Mouse (Mus musculus): ENCODE results near the gene Slc7a10.

Gene Slc7a10

GRCm38 (mm10) chr7:35185889-35186569 lies at the start of gene Slc7a10:
Slc7a10 (plus strand) TSS chr7:35186385.
- DNase-seq, result no peak

DNA sequence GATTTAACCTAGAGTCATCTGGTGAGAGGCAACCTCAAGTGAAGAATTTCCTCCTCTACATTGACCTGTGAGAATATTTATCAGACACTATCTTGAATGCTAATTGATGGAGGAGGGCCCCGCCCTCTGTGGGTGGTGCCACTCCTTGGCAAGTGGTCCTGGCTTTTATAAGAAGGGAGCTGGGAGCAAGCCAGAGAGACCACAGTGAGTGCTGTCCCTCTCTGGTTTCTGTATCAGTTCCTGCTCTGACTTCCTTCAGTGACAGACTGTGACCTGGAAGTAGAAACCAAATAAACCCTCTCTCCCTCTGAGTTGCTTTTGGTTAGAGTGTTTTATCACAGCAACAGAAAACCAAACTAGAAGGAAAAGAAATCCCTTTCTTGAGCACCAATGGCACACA lies 48.7 kb upstream of the Slc7a10 start:
- DNase-seq, result no peak

GRCm38 (mm10) chr7:35138481-35138880 lies 47.7 kb upstream of the Slc7a10 start:
- DNase-seq, result no peak

DNA sequence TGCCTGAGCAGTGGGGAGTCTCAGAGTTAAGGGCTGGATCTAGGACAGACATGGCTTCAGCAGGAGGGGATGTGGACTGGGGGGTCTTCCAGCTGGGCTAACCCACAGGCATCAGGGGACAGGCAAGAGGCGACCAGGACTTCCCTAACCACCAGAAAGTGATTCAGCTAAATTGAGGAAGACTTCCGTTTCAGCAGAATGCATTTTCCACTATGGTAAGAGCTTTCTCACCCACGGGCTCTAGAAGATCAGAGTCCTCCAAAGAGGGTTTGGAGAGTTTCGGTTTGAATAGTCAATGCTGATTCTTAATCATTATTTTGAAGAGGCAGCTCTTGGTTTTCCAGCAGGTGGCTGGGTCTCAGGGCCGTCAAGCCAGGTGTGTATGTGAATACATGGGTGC lies 46.3 kb upstream of the Slc7a10 start:
- DNase-seq, result no peak

DNA sequence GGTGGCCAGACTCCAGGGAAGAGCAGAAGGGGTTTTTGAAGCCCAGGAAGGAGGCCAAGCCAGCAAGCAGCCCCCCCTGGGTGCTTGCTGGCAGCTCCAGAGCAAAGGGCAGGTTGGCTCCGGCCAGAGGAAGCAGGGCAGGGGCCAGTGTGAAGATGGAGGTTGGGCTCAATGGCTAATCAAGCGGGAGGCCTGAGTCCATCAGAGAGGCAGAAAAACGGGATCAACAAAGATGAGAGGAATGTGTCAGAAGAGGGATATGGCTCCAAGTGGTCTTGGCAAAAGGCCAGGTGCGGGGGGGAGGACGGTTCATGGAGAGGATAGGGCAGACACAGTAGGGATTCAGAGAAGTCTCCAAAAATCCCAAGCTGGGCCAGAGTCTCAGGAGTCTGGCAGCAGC lies 44.7 kb upstream of the Slc7a10 start:
- no peak for DNase-seq

GRCm38 (mm10) chr7:35142522-35142921 lies 43.7 kb upstream of the Slc7a10 start:
- DNase-seq, result no peak

DNA sequence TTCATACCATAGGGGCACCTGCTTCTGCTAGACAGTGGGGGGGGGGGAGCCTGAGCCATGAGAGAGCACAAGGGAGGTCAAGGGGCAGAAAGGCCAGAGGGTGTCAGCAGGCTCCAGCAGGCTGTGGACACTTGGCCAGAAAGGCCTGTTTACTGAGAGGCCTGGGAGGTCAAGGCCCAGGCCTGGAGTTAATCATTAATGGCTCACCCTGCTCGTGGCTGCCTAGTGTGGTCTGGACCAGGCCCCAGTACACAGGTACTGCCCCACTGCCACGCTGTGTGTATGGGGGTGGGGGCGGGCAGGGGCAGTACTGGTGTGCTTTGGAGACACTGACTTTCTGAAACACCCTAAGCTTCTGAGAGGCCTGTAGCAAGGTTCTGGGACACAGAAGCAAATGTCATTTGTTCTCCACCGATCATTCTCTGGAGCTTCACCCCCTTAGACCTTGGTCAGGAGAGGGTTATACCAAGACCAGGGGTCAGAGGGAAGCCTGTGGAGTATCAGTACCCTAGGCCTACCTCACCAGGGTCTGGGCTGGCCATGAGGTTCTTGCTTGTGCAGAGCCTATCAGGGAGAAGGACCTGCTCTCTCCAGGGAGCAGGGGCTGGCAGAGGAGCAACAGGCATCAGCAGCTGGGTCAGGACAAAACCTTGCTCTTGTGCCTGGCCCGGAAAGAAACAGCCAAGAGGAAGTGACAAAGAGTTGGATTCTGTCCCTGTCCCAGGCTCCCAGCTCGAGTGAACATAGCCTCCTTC lies 42.1 kb upstream of the Slc7a10 start:
- DNase-seq, result no peak

GRCm38 (mm10) chr7:35145068-35145467 lies 41.1 kb upstream of the Slc7a10 start:
- no peak for DNase-seq

GRCm38 (mm10) chr7:35146269-35146668 lies 39.9 kb upstream of the Slc7a10 start:
- DNase-seq, result no peak

DNA sequence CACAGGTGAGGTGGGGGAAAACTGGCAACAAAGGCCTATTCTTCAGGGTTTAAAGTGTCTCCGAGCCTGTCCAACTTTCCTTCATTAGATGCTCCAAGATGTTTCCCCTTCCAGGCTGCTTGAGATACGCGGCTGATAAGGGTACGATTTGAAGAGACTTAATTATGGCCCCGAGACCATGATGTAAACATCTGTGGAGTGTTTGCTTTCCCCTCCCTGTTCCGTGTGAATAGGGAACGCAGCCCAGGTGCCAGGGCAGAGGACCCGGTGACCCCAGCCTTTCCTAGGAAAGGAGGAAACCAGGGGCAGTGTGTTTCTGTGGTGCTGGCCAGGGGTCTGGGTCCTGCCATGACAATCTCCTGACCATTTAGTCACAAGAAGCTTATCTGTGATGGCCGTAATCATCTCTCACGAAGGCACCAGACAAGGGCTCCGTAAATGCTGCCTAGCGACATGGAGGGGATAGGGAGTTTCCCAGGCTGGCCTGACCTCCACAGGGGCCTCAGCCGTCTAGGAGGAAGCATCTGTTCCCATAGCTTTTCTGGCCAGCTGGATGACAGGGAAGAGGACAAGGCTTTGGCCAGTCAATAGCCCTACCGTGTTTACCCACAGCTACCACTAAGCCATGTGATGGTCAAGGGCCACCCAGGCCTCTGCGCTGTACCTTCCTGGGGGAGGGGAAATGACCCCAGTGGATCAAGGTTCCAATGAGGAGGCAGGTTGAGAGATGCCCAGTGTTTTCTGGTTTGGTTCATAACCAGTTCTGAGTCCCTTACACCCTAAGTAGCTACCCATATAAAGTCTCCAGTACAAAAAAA lies 36.4 kb upstream of the Slc7a10 start:
- no peak for DNase-seq

GRCm38 (mm10) chr7:35150860-35151259 lies 35.3 kb upstream of the Slc7a10 start:
- no peak for DNase-seq

- no peak for DNase-seq
These were observed 31.7 kb upstream of the Slc7a10 start for GRCm38 (mm10) chr7:35154449-35154848.

DNA sequence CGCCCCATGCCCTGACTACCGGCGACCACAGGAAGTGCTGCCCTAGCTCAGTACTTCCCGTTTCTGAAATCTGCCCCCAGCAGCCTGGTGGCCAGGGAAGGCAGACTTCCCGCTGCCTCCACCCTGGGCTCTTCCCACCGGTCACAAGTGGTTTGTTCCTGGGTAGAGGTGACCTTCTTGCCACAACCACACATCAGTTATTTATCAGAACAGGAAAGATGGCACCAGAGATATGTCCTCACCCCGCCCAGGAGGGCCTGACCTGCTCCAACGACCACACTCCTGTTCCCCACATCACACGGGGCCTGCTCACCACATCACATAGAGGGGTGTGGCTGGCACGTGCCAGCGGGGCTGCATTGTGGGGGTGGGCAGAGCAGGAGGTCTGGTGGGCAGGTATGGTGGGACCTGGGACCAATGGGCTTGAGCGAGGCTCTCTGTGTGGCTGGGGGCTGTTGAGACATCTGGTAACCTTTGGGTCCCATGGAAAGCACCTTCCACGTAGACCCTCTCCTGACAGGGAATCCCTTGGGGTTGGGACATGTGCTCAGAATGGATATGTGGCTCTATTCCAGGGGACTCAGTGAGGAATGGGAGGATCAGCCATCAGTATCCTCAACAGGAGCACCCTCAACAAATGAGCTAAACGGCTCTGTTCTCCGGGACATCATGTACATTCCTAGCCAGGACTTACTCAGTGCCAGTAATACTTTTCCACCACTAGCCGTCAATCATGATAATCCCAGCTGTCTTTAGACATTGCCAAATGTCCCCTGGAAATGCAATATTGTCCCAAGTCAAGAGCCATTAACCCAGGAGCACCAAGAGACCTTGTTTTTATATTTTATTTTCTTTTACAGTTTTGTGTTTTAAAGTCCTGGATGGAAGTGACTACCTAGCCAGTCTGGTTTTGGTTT lies 29.4 kb upstream of the Slc7a10 start:
- peak in 1 of 2 experiments; percentile 28 for DNase-seq

- DNase-seq, result no peak
These were observed 28.7 kb upstream of the Slc7a10 start for GRCm38 (mm10) chr7:35157512-35157911.

DNA sequence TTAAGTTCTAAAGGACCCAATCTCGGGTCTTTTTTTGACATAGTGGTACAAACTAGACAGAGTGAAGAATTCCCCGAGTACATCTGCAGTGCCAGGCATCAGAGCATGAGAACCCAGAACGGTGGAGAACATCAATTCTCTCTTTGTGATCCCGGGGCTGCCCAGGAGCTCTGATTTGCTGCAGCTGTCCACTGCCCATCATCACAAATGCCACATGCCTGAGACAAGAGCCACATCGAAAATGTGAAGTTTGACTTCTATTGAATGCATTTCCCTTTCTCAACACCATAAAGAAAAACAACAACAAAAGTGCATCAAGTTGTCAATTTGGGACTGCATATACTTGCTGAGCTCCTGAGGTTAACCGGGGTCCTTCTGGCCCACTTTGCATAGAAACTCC lies 23.7 kb upstream of the Slc7a10 start:
- DNase-seq, result no peak

DNA sequence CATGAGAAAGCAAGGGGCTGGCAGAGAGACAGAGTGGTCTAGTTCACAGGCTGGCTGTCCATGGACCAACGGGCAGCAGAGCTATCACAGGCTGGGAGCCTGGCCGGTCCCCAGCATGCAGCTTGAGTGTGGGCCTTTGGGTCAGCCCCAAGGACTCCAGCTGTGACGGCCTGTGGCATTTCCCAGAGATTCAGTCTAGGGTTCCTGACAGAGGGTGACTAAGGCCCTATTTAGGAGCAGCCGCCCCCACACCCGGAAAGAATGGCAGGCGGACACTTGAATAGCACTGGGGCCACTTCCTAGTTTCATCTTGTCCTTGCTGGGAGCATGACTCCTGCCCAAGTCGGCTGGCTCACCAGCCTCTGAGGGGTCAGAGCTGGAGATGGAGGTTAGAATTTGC lies 22.6 kb upstream of the Slc7a10 start:
- DNase-seq, result no peak

DNA sequence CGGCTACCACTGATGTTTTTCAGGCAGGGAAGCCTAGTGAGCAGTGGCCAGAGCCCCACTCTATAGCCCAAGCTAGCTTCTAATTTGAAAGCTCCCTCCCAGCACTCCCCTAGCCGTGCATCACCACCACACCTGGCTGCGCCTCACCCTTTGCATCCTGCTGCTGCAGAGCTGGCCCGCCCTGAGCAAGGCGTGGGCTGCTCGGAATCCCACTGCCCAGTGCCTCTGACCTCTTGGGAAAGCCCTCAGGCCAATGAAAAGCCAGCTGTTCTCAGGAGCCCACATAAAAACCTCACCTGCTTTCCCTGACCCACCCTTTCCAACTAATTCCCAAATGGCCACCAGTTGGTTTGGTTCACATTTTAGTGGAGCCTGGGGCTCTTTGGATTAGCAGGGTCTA lies 22.1 kb upstream of the Slc7a10 start:
- no peak for DNase-seq

DNA sequence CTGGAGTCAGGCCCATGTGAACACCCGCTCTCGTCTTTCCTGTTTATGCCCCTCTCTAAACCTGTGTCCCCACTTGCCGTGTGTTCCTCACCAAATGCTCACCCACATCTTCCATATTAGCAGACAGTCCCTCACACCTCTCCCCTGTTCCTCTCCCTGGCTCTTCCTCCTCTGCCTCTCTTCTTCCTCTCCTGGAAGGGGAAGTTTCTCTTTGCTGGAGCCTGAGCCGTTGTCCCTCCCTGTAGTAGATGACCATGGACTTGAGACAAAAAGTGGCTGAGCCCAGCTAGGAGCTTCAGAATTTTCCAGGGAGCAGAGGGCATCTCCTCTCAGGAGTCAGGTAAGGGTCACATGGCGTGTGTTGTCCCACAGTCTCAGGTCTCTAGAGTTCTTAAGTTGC lies 19.2 kb upstream of the Slc7a10 start:
- no peak for DNase-seq

- no peak for DNase-seq
These were observed 18.3 kb upstream of the Slc7a10 start for GRCm38 (mm10) chr7:35167925-35168324.

- DNase-seq, result peak; percentile 60 to 86
These were observed 16.8 kb upstream of the Slc7a10 start for GRCm38 (mm10) chr7:35169341-35169740.

DNA sequence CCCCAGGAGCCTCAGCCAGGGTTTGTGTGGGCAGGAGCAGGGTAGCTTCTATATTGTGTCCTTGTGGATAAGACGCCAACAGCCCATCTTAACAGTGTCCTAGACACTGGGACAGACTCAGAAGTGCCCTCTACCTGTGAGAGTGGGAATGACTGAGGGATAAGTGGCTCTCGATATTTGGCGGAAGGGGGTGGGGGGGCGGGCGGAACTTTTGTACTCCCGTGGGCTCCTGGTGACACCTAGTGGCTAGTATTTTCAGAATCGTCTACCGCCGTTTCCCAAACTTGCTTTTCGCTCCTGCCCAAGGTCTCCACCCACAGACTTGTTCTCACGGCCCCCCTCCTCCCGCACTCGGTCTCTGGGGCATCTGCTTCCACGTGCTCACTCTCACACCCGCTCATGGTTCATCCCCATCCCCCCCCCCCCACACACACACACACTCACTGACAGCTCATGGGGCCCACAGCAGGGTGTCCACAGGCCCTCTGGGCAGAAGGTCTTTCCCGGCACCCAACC lies 14.3 kb upstream of the Slc7a10 start:
- DNase-seq, result peak in 1 of 2 experiments; percentile 44

- no peak for DNase-seq
These were observed 13.7 kb upstream of the Slc7a10 start for GRCm38 (mm10) chr7:35172519-35172918.

Measured in spleen, adult 18-20 months (tissue).